In the genomic region with DNA sequence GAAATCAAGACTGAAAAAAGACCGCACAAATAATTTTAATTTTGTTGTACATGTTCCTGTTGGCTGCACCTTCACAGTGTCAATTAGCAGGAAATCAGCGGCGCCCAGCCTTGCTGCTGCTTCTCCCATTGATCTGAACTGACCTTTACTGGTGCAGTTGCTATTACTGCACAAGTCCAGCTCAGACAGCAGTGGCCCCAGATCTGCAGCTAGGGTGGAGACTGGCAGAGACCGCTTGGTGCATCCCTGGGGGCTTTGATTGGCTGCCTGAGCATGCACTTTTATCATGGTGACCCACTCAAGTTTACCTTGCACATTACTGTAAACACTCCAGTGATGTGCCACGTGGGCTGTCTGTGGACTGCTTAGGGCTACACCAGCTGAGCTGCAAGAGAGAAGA, we compare ENCODE assay signal across 23 mouse cellular contexts. TPM values are rescaled to one million over a fixed set of nuclear protein-coding genes. Genes with fewer than 3 reads are reported as not detected.
DNase-seq lines count a peak whose midpoint lies in the region; ATAC-seq lines count a peak whose summit lies in the region.
"Had no signal": no experiment of that assay in that cellular context is flagged by ENCODE, and none has a peak within 500 bp of the region (broad histone marks: within the 10 kb centered on the region; RNA-seq: fewer than 3 reads in every experiment).

No protein-coding gene starts in this region.

- no peak for DNase-seq in forebrain, embryonic 10.5 days (ENCODE audit: extremely low spot score, low spot score)
- DNase-seq in forebrain, embryonic 11.5 days (ENCODE audit: low spot score), result no peak
- DNase-seq in heart, adult 11 months, result peak; percentile 87
- DNase-seq in heart, adult 8-10 months (ENCODE audit: low spot score), result no peak
- DNase-seq in midbrain, embryonic 11.5 days (ENCODE audit: low spot score, missing footprints), result peak; percentile 78
- DNase-seq: adrenal gland, adult 2 months; adrenal gland, adult 8-10 months; adrenal gland, postnatal 10 days; adrenal gland, postnatal 14 days; adrenal gland, postnatal 25 days; adrenal gland, postnatal 36 days; B cell, adult 2 months; cerebellum, adult 11 months; cerebellum, adult 11-12 months had no signal

- H3K9me3 ChIP-seq in forebrain, embryonic 10.5 days, result no peaks in the 10 kb centered on the region
- H3K9me3 ChIP-seq in forebrain, embryonic 13.5 days (replicated peaks), result no peaks in the 10 kb centered on the region
- no peaks in the 10 kb centered on the region for H3K9me3 ChIP-seq in forebrain, embryonic 11.5 days (ENCODE audit: control insufficient read depth, low read length)
- H3K9me3 ChIP-seq in forebrain, embryonic 16.5 days (ENCODE audit: control insufficient read depth, low read length), result no peaks in the 10 kb centered on the region
- H3K9me3 ChIP-seq in midbrain, embryonic 11.5 days (ENCODE audit: control insufficient read depth, low read length), result no peaks in the 10 kb centered on the region
- no peaks in the 10 kb centered on the region for H3K9me3 ChIP-seq in midbrain, embryonic 15.5 days

- WGBS in forebrain, embryonic 10.5 days, result 91% methylated on average over 5 of the region's 5 CpGs
- WGBS in forebrain, embryonic 13.5 days, result 93% methylated on average over 5 of the region's 5 CpGs
- 92% methylated on average over 5 of the region's 5 CpGs for WGBS in forebrain, embryonic 11.5 days
- WGBS in forebrain, embryonic 16.5 days, result 93% methylated on average over 5 of the region's 5 CpGs
- WGBS in midbrain, embryonic 11.5 days, result 89% methylated on average over 5 of the region's 5 CpGs
- 84% methylated on average over 5 of the region's 5 CpGs for whole genome bisulfite sequencing in midbrain, embryonic 15.5 days

- peak overlapping the region; percentile 20; the same call in 1 of the 2 replicates for H3K27ac ChIP-seq in forebrain, embryonic 10.5 days
- no peak overlapping the region for H3K27ac ChIP-seq in forebrain, embryonic 13.5 days
- H3K27ac ChIP-seq in forebrain, embryonic 11.5 days (ENCODE audit: low read depth, low read length), result no peak overlapping the region
- H3K27ac ChIP-seq in forebrain, embryonic 16.5 days (ENCODE audit: low read length), result no peak overlapping the region
- no peak overlapping the region for H3K27ac ChIP-seq in midbrain, embryonic 11.5 days (ENCODE audit: low read depth, low read length)
- no peak overlapping the region for H3K27ac ChIP-seq in midbrain, embryonic 15.5 days

- no peak overlapping the region for H3K9ac ChIP-seq in forebrain, embryonic 13.5 days
- H3K9ac ChIP-seq in forebrain, embryonic 11.5 days (ENCODE audit: low read length), result no peak overlapping the region
- no peak overlapping the region for H3K9ac ChIP-seq in forebrain, embryonic 16.5 days (replicated peaks; ENCODE audit: low read depth, low read length)
- H3K9ac ChIP-seq in midbrain, embryonic 11.5 days (ENCODE audit: low read length), result no peak overlapping the region
- no peak overlapping the region for H3K9ac ChIP-seq in midbrain, embryonic 15.5 days

- H3K4me2 ChIP-seq in forebrain, embryonic 13.5 days, result no peak overlapping the region
- H3K4me2 ChIP-seq in forebrain, embryonic 11.5 days (ENCODE audit: low read depth, low read length, severe bottlenecking), result no peak overlapping the region
- no peak overlapping the region for H3K4me2 ChIP-seq in forebrain, embryonic 16.5 days (ENCODE audit: low read length)
- no peak overlapping the region for H3K4me2 ChIP-seq in midbrain, embryonic 11.5 days
- no peak overlapping the region for H3K4me2 ChIP-seq in midbrain, embryonic 15.5 days

- no peak for ATAC-seq in forebrain, embryonic 13.5 days
- 0 out of 2 replicates have a peak, but pooled peaks have one; percentile 16 for ATAC-seq in forebrain, embryonic 11.5 days (replicated peaks; ENCODE audit: low FRiP score)
- ATAC-seq in forebrain, embryonic 16.5 days, result no peak
- ATAC-seq in midbrain, embryonic 11.5 days (ENCODE audit: low FRiP score), result no peak
- no peak for ATAC-seq in midbrain, embryonic 15.5 days (replicated peaks)
- ATAC-seq: activated CD4-positive, CD25-positive, alpha-beta regulatory T cell, adult 4 months; CD4-positive, CD25-positive, alpha-beta regulatory T cell, adult 4 months; Patski had no signal

- no peaks in the 10 kb centered on the region for H3K27me3 ChIP-seq in forebrain, embryonic 10.5 days (ENCODE audit: poor library complexity, severe bottlenecking)
- H3K27me3 ChIP-seq in forebrain, embryonic 13.5 days, result no peaks in the 10 kb centered on the region
- H3K27me3 ChIP-seq in forebrain, embryonic 11.5 days (ENCODE audit: control insufficient read depth, insufficient read depth, low read length), result no peaks in the 10 kb centered on the region
- no peaks in the 10 kb centered on the region for H3K27me3 ChIP-seq in forebrain, embryonic 16.5 days (replicated peaks; ENCODE audit: control insufficient read depth, insufficient read depth, low read length)
- no peaks in the 10 kb centered on the region for H3K27me3 ChIP-seq in midbrain, embryonic 11.5 days (ENCODE audit: control insufficient read depth, insufficient read depth, low read length)
- no peaks in the 10 kb centered on the region for H3K27me3 ChIP-seq in midbrain, embryonic 15.5 days (replicated peaks)
- H3K27me3 ChIP-seq: CH12.LX, Patski had no signal

- peaks cover 14% of the 10 kb centered on the region for H3K36me3 ChIP-seq in forebrain, embryonic 10.5 days (replicated peaks)
- no peaks in the 10 kb centered on the region for H3K36me3 ChIP-seq in forebrain, embryonic 13.5 days (ENCODE audit: poor library complexity, severe bottlenecking)
- H3K36me3 ChIP-seq in forebrain, embryonic 11.5 days (ENCODE audit: control insufficient read depth, insufficient read depth, low read length), result no peaks in the 10 kb centered on the region
- H3K36me3 ChIP-seq in forebrain, embryonic 16.5 days (ENCODE audit: control insufficient read depth, insufficient read depth), result no peaks in the 10 kb centered on the region
- no peaks in the 10 kb centered on the region for H3K36me3 ChIP-seq in midbrain, embryonic 11.5 days (ENCODE audit: control insufficient read depth, insufficient read depth, low read length)
- H3K36me3 ChIP-seq in midbrain, embryonic 15.5 days (replicated peaks), result no peaks in the 10 kb centered on the region
- H3K36me3 ChIP-seq: G1E had no signal

- H3K4me1 ChIP-seq in forebrain, embryonic 10.5 days, result peaks cover 5% of the 10 kb centered on the region
- no peaks in the 10 kb centered on the region for H3K4me1 ChIP-seq in forebrain, embryonic 13.5 days
- no peaks in the 10 kb centered on the region for H3K4me1 ChIP-seq in forebrain, embryonic 11.5 days (replicated peaks; ENCODE audit: control insufficient read depth, insufficient read depth, low read length)
- peaks cover 9% of the 10 kb centered on the region for H3K4me1 ChIP-seq in forebrain, embryonic 16.5 days (replicated peaks; ENCODE audit: control insufficient read depth, insufficient read depth, low read length)
- H3K4me1 ChIP-seq in midbrain, embryonic 11.5 days (ENCODE audit: control insufficient read depth, insufficient read depth, low read length), result no peaks in the 10 kb centered on the region
- H3K4me1 ChIP-seq in midbrain, embryonic 15.5 days, result no peaks in the 10 kb centered on the region

- no peak overlapping the region for H3K4me3 ChIP-seq in forebrain, embryonic 10.5 days
- no peak overlapping the region for H3K4me3 ChIP-seq in forebrain, embryonic 13.5 days
- H3K4me3 ChIP-seq in forebrain, embryonic 11.5 days (ENCODE audit: low read depth, low read length), result no peak overlapping the region
- no peak overlapping the region for H3K4me3 ChIP-seq in forebrain, embryonic 16.5 days (replicated peaks; ENCODE audit: low read length)
- H3K4me3 ChIP-seq in midbrain, embryonic 11.5 days (ENCODE audit: low read depth, low read length), result no peak overlapping the region
- no peak overlapping the region for H3K4me3 ChIP-seq in midbrain, embryonic 15.5 days

RNA-seq across cellular contexts. Expression of gene Plcb4, which starts 45.9 kb away (rescaled TPM):
- polyA plus RNA-seq in forebrain, embryonic 10.5 days (2016; fragmentation: Nextera tagmentation; extraction: Ambion mirVana), result 15.9 and 16.0 TPM in 2 replicates
- polyA plus RNA-seq in forebrain, embryonic 13.5 days (2015; fragmentation: Nextera tagmentation; extraction: Ambion mirVana), result 18.6 and 19.4 TPM in 2 replicates
- 19.6 and 24.1 TPM in 2 replicates for polyA plus RNA-seq in forebrain, embryonic 11.5 days (2014; fragmentation: Nextera tagmentation; extraction: Ambion mirVana)
- 15.9 and 19.7 TPM in 2 replicates for polyA plus RNA-seq in forebrain, embryonic 16.5 days (2015; fragmentation: Nextera tagmentation; extraction: Ambion mirVana)
- 10 to 100 TPM; 45.3 to 62.2 (median 56.4) TPM for total RNA-seq in heart, adult 8-10 months (2022)
- 14.5 and 17.7 TPM in 2 replicates for polyA plus RNA-seq in midbrain, embryonic 11.5 days (2014; fragmentation: Nextera tagmentation; extraction: Ambion mirVana)
- polyA plus RNA-seq in midbrain, embryonic 15.5 days (2015; fragmentation: Nextera tagmentation; extraction: Ambion mirVana), result 41.7 and 47.8 TPM in 2 replicates
- total RNA-seq: CH12.LX, MEL had no signal
- polyA plus RNA-seq: G1E had no signal

Comparison
In these comparisons a context has a peak if more than half of its experiments do, and no peak if none do; other contexts are left out.
1. DNase-seq: peak in heart, adult 11 months (single experiment) and midbrain, embryonic 11.5 days (single experiment); none in forebrain, embryonic 10.5 days (single experiment), forebrain, embryonic 11.5 days (single experiment) and heart, adult 8-10 months (single experiment).